Mouse (Mus musculus): ENCODE data around the gene Acly. TPM values are rescaled to one million over a fixed set of nuclear protein-coding genes. Genes with fewer than 3 reads are reported as not detected.

Acly gene
- polyA plus RNA-seq, 1 experiment from 2014 or later = 76.6 TPM

- H3K4me2 ChIP-seq = no peak overlapping the region
- H3K4me3 ChIP-seq (ENCODE audit: low read depth, low read length) = no peak overlapping the region
- no peak overlapping the region for H3K9ac ChIP-seq (ENCODE audit: low read depth, low read length)
- no peaks in the 10 kb centered on the region for H3K27me3 ChIP-seq (ENCODE audit: control insufficient read depth, insufficient read depth, low read length)
- H3K27ac ChIP-seq (ENCODE audit: low read depth, low read length) = no peak overlapping the region
- ATAC-seq (replicated peaks; ENCODE audit: insufficient number of reproducible peaks, low FRiP score, low TSS enrichment) = no peak
- 76% methylated on average over 4 of the region's 4 CpGs for WGBS (ENCODE audit: insufficient replicate concordance)
- H3K36me3 ChIP-seq (ENCODE audit: control insufficient read depth, insufficient read depth, low read length) = no peaks in the 10 kb centered on the region
- H3K9me3 ChIP-seq (replicated peaks; ENCODE audit: control insufficient read depth, low read length) = no peaks in the 10 kb centered on the region
- no peaks in the 10 kb centered on the region for H3K4me1 ChIP-seq (ENCODE audit: control insufficient read depth, insufficient read depth, low read length)
Measured at GRCm38 (mm10) chr11:100552842-100553241, 25.0 kb upstream of the Acly start.

GRCm38 (mm10) chr11:100550101-100550500 is 22.3 kb upstream of the Acly start:
- 56% methylated on average over 6 of the region's 6 CpGs for WGBS (ENCODE audit: insufficient replicate concordance)
- H3K9ac ChIP-seq (ENCODE audit: low read depth, low read length) = no peak overlapping the region
- H3K4me1 ChIP-seq (ENCODE audit: control insufficient read depth, insufficient read depth, low read length) = no peaks in the 10 kb centered on the region
- no peaks in the 10 kb centered on the region for H3K9me3 ChIP-seq (replicated peaks; ENCODE audit: control insufficient read depth, low read length)
- no peak overlapping the region for H3K4me3 ChIP-seq (ENCODE audit: low read depth, low read length)
- no peaks in the 10 kb centered on the region for H3K27me3 ChIP-seq (ENCODE audit: control insufficient read depth, insufficient read depth, low read length)
- H3K4me2 ChIP-seq = no peak overlapping the region
- H3K36me3 ChIP-seq (ENCODE audit: control insufficient read depth, insufficient read depth, low read length) = no peaks in the 10 kb centered on the region
- no peak overlapping the region for H3K27ac ChIP-seq (ENCODE audit: low read depth, low read length)
- no peak for ATAC-seq (replicated peaks; ENCODE audit: insufficient number of reproducible peaks, low FRiP score, low TSS enrichment)

GRCm38 (mm10) chr11:100549466-100549865 is 21.7 kb upstream of the Acly start:
- H3K4me3 ChIP-seq (ENCODE audit: low read depth, low read length) = no peak overlapping the region
- H3K4me1 ChIP-seq (ENCODE audit: control insufficient read depth, insufficient read depth, low read length) = no peaks in the 10 kb centered on the region
- no peak overlapping the region for H3K9ac ChIP-seq (ENCODE audit: low read depth, low read length)
- 68% methylated on average over 8 of the region's 8 CpGs for WGBS (ENCODE audit: insufficient replicate concordance)
- ATAC-seq (replicated peaks; ENCODE audit: insufficient number of reproducible peaks, low FRiP score, low TSS enrichment) = no peak
- H3K36me3 ChIP-seq (ENCODE audit: control insufficient read depth, insufficient read depth, low read length) = no peaks in the 10 kb centered on the region
- no peaks in the 10 kb centered on the region for H3K27me3 ChIP-seq (ENCODE audit: control insufficient read depth, insufficient read depth, low read length)
- H3K27ac ChIP-seq (ENCODE audit: low read depth, low read length) = no peak overlapping the region
- H3K4me2 ChIP-seq = no peak overlapping the region
- no peaks in the 10 kb centered on the region for H3K9me3 ChIP-seq (replicated peaks; ENCODE audit: control insufficient read depth, low read length)

- ATAC-seq (replicated peaks; ENCODE audit: insufficient number of reproducible peaks, low FRiP score, low TSS enrichment) = no peak
- Histone ChIP-seq H3K9ac (ENCODE audit: low read depth, low read length) (no peak overlapping the region), H3K36me3 (ENCODE audit: control insufficient read depth, insufficient read depth, low read length) (no peaks in the 10 kb centered on the region), H3K9me3 (replicated peaks; ENCODE audit: control insufficient read depth, low read length) (no peaks in the 10 kb centered on the region), H3K27ac (ENCODE audit: low read depth, low read length) (no peak overlapping the region), H3K4me3 (ENCODE audit: low read depth, low read length) (no peak overlapping the region), H3K27me3 (ENCODE audit: control insufficient read depth, insufficient read depth, low read length) (no peaks in the 10 kb centered on the region), H3K4me2 (no peak overlapping the region), H3K4me1 (ENCODE audit: control insufficient read depth, insufficient read depth, low read length) (no peaks in the 10 kb centered on the region)
- 60% methylated on average over 6 of the region's 6 CpGs for WGBS (ENCODE audit: insufficient replicate concordance)
Measured at GRCm38 (mm10) chr11:100548141-100548540, 20.3 kb upstream of the Acly start.

- WGBS (ENCODE audit: insufficient replicate concordance) = 82% methylated on average over 6 of the region's 6 CpGs
- H3K4me2 ChIP-seq = no peak overlapping the region
- H3K36me3 ChIP-seq (ENCODE audit: control insufficient read depth, insufficient read depth, low read length) = no peaks in the 10 kb centered on the region
- no peak for ATAC-seq (replicated peaks; ENCODE audit: insufficient number of reproducible peaks, low FRiP score, low TSS enrichment)
- H3K4me1 ChIP-seq (ENCODE audit: control insufficient read depth, insufficient read depth, low read length) = no peaks in the 10 kb centered on the region
- no peak overlapping the region for H3K4me3 ChIP-seq (ENCODE audit: low read depth, low read length)
- H3K9ac ChIP-seq (ENCODE audit: low read depth, low read length) = no peak overlapping the region
- H3K27me3 ChIP-seq (ENCODE audit: control insufficient read depth, insufficient read depth, low read length) = no peaks in the 10 kb centered on the region
- H3K9me3 ChIP-seq (replicated peaks; ENCODE audit: control insufficient read depth, low read length) = no peaks in the 10 kb centered on the region
- no peak overlapping the region for H3K27ac ChIP-seq (ENCODE audit: low read depth, low read length)
Measured at GRCm38 (mm10) chr11:100546955-100547354, 19.2 kb upstream of the Acly start.

GRCm38 (mm10) chr11:100545746-100546085 is 17.9 kb upstream of the Acly start:
- no peaks in the 10 kb centered on the region for H3K27me3 ChIP-seq (ENCODE audit: control insufficient read depth, insufficient read depth, low read length)
- 26% methylated on average over 7 of the region's 7 CpGs for WGBS (ENCODE audit: insufficient replicate concordance)
- H3K4me3 ChIP-seq (ENCODE audit: low read depth, low read length) = peak overlapping the region; percentile 45
- H3K36me3 ChIP-seq (ENCODE audit: control insufficient read depth, insufficient read depth, low read length) = no peaks in the 10 kb centered on the region
- peak overlapping the region; percentile 75 for H3K4me2 ChIP-seq
- H3K4me1 ChIP-seq (ENCODE audit: control insufficient read depth, insufficient read depth, low read length) = 0 out of 2 replicates have a peak, but pooled peaks cover 3% of the 10 kb centered on the region
- H3K9me3 ChIP-seq (replicated peaks; ENCODE audit: control insufficient read depth, low read length) = no peaks in the 10 kb centered on the region
- H3K27ac ChIP-seq (ENCODE audit: low read depth, low read length) = peak overlapping the region; percentile 24; the same call in 1 of the 2 replicates
- no peak for ATAC-seq (replicated peaks; ENCODE audit: insufficient number of reproducible peaks, low FRiP score, low TSS enrichment)
- H3K9ac ChIP-seq (ENCODE audit: low read depth, low read length) = peak overlapping the region; percentile 53; the same call in 1 of the 2 replicates

GRCm38 (mm10) chr11:100544832-100545745 is 17.3 kb upstream of the Acly start, which contains the start of gene Ttc25:
Gene Ttc25, plus strand, starts transcription at chr11:100545607.
- Histone ChIP-seq H3K9me3 (replicated peaks; ENCODE audit: control insufficient read depth, low read length) (no peaks in the 10 kb centered on the region), H3K4me3 (ENCODE audit: low read depth, low read length) (peak within 1 kb of the TSS; percentile 45), H3K4me1 (ENCODE audit: control insufficient read depth, insufficient read depth, low read length) (0 out of 2 replicates have a peak, but pooled peaks cover 3% of the 10 kb centered on the region), H3K36me3 (ENCODE audit: control insufficient read depth, insufficient read depth, low read length) (no peaks in the 10 kb centered on the region), H3K27ac (ENCODE audit: low read depth, low read length) (peak within 1 kb of the TSS; percentile 24; the same call in 1 of the 2 replicates), H3K4me2 (peak within 1 kb of the TSS; percentile 75), H3K27me3 (ENCODE audit: control insufficient read depth, insufficient read depth, low read length) (no peaks in the 10 kb centered on the region), H3K9ac (ENCODE audit: low read depth, low read length) (peak within 1 kb of the TSS; percentile 76)
- peak; percentile 94 for ATAC-seq (replicated peaks; ENCODE audit: insufficient number of reproducible peaks, low FRiP score, low TSS enrichment)
- 5% methylated on average over 28 of the region's 28 CpGs for WGBS (ENCODE audit: insufficient replicate concordance)

GRCm38 (mm10) chr11:100541577-100541976 is 13.8 kb upstream of the Acly start:
- ATAC-seq (replicated peaks; ENCODE audit: insufficient number of reproducible peaks, low FRiP score, low TSS enrichment) = no peak
- 57% methylated on average over 2 of the region's 2 CpGs for WGBS (ENCODE audit: insufficient replicate concordance)
- Histone ChIP-seq H3K36me3 (ENCODE audit: control insufficient read depth, insufficient read depth, low read length) (no peaks in the 10 kb centered on the region), H3K9ac (ENCODE audit: low read depth, low read length) (no peak overlapping the region), H3K27me3 (ENCODE audit: control insufficient read depth, insufficient read depth, low read length) (no peaks in the 10 kb centered on the region), H3K4me2 (no peak overlapping the region), H3K4me3 (ENCODE audit: low read depth, low read length) (no peak overlapping the region), H3K4me1 (ENCODE audit: control insufficient read depth, insufficient read depth, low read length) (0 out of 2 replicates have a peak, but pooled peaks cover 3% of the 10 kb centered on the region), H3K9me3 (replicated peaks; ENCODE audit: control insufficient read depth, low read length) (no peaks in the 10 kb centered on the region), H3K27ac (ENCODE audit: low read depth, low read length) (no peak overlapping the region)
